Mouse (Mus musculus): Measurements from ENCODE around the gene Sestd1.

The Sestd1 gene

GRCm38 (mm10) chr2:77171444-77172240 lies 108.8 kb downstream of the Sestd1 start:
- no peak for DNase-seq

GRCm38 (mm10) chr2:77170633-77171105 lies 109.7 kb downstream of the Sestd1 start, which contains the start of gene Ccdc141:
Gene Ccdc141, minus strand, starts transcription at chr2:77170636.
- no peak for DNase-seq

DNA sequence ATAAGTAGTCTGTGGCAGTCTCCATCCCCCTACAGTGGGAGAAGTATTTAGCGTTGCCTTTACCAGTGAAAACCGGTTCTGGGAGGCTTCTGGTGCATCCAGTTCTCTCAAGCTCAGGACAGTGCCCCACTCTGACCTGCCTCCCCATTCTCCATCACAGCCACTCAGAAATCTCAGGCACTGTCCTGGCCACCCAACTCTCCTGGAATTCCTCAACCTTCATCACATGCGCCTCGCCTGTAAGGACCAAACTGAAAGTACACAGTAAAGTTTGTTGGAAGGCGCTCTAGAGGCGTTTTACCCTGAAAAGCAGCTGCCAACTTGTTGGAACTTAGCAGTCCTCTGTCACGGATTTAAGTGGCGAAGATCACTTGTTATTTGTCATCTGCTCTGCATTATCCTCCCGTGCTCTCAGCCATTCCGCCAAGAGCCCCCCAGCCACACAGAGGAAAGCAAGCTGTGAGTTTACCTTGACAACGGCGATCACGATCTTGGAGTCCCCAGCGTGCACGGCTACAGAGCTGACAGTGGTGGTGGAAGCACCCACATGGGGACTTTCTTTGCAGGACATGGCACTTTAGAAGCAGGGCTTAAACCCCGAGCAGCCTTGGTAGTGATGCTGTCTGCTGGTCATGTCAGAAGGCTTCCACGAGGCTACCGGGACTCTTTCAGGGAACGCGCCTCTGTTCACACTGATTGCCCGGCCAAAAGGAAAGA lies 110.3 kb downstream of the Sestd1 start:
- no peak for DNase-seq

DNA sequence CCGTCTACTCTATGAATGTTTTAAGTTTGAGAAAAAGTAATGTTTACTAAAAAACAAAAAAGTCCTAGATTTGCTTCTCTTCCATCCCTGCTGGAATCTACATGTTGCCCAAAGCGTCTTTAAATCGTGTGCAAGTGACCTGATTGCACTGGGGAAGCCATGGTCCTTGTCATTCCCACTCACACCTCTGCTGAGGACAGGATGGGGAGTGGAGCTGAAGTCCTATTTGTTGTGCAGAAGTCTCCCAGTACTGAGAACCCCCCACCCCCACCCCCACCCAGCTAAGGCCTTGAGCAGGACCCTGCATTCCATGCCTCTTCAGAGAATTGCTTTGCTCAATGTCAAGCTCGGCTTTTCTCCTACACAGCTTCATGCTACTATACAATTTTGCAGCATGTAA lies 111.2 kb downstream of the Sestd1 start:
- no peak for DNase-seq

DNA sequence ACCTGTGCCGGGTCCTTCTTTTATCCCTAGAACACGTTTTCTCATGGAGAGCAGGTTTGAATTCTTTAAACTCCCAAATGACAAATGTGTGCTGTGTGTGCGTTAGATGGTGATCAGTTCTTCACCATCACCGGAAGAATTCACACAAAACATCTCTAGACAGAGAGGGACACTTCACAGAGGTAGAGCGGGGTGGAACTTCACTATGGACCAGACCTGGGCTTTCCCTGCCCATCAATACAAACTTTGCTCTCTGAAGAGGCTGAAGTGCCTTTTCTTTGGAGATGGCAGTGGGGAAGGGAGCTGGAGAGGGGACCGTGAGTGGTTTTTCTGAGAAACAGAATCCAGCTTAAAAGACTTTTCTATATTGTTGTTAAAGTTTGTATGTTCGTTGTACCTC lies 111.6 kb downstream of the Sestd1 start:
- no peak for DNase-seq

DNA sequence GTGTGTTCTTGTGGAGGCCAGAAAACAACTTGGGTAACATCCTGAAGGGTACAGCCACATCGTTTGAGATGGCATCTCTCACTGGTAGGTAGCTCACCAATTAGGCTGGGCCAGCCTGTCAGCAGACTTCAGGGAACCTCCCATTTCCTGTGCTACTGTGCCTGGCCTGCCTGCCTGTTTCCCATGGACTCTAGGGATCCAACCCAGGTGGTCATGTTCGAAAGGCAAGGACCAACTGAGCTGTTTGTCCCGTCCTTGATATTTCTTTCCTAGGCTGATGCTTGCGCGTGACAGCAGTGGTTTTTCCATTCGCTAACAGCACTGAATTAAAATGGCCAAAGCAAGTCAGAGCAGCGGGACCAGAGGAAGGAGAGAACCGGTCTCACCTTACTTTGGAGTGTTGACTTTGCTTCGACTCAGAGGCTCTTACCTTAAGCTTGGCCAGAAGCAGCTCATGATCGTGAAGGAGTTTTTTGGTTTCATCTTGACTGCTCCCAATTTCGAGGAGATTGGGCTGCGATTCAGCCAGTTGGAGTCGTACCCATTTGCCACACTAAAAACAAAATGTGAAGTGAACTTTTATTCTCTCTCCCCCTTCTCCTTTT lies 112.2 kb downstream of the Sestd1 start:
- DNase-seq = no peak

DNA sequence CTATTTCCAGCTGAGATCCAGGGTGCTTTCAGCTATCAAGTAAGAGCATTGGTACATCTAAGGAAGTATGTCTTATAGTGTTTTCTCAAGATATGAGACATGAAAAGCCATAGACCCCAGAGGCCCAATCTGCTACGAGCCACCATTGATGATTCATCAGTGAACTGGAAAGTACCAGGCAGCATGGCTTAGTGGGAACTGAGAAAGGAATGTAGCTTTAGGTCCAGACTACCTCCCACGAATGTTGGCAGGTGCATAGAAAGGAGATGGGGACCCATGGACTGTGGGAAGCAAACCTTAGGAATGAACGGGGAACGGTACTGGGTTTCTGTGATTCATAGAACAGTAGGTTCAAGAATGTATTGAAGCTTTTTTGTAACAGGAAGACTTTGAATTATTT lies 114.0 kb downstream of the Sestd1 start:
- no peak for DNase-seq

- no peak for DNase-seq
Observed at GRCm38 (mm10) chr2:77164662-77165061, 115.7 kb downstream of the Sestd1 start.

DNA sequence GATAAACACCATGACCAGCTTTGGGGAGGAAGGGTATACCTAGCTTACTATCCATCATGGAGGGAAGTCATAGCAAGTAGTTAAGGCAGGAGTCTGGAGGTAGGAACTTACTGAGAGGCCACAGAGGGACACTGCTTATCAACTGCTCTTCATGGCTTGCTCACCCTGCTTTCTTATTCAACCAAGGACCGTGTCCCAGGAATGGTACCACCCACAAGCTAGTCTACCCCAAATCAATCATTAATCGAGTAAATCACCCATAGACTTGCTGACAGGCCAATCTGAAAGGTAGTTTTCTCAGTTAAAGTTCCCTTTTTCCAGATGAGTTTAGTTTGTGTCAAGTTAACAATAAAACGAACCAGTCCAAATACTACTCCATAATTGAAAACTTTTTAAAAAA lies 117.0 kb downstream of the Sestd1 start:
- no peak for DNase-seq

DNA sequence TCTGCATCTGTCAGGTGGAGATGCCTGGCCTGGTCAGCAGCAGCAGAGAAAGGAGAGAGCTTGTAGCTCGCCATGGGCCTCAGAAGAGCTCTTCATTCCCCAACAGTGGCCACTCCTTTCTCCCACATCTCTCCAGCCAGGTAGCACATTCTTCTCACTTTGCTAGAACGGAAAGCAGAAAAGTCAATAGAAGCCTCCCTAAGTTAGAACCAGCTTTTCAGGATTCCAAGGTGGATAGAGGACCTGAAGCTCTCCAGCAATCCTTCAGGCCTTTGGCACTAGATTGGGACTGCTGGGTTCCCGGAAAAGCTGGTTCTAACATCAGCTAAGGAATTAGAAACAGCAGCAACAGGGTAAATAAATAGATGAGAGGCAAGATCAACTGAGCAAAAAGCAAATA lies 118.3 kb downstream of the Sestd1 start:
- no peak for DNase-seq

DNA sequence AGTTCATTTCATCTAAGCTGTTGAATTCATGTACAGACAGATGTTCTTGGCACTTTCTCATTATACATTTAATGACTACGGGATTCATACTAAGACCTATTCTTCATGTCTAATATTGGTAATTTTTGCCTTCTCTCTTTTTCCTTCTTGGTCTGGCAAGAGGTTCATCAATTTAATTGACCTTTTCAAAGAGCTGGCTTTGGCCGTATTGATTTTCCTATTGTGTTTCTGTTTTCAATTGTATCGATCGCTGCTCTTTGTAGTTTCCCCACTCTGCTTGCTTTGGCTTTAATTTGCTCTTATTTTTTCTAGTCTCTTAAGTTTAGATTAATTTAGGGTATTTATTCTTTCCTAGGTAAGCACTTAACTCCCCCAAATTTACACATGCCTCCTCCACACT lies 122.8 kb downstream of the Sestd1 start:
- no peak for DNase-seq

DNA sequence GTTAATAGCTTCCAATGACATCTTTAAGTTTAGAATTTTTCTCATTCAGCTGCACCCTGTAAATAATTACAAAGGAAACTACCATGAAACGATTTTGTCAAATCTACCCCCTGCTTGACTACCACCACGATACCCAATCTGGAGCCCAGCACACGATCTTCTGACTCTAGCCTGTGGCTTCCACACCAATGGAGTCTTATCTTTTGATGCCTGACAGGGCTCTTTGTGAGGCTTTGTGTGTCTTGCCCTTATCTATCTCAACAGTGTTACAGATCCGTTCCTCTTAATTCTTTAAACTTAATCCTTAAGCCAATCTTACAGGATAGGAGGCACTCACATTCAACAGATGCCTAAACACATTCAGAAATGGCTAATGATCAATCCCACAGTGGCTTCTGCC lies 126.3 kb downstream of the Sestd1 start:
- no peak for DNase-seq

GRCm38 (mm10) chr2:77151255-77151654 lies 129.1 kb downstream of the Sestd1 start:
- no peak for DNase-seq

DNA sequence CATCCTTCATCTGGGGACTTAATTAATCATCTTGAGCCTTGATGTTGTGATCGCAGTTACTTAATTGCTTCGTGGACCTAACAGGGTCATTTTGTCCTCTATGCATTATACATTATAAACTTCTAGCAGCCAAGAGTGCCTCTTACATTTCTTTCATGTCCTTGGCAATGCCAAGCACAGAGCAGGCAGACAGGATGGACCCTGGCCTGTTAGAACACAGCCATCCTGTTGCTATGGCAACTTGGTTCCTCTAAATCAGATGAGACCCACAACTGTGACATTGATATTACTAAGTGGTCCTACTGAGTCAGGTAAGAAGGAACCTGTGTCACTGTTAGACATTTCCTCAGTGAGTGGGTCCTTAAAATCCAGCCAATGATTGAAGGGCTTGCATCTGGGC lies 130.8 kb downstream of the Sestd1 start:
- DNase-seq = no peak

GRCm38 (mm10) chr2:77148215-77148614 lies 132.2 kb downstream of the Sestd1 start:
- no peak for DNase-seq

DNA sequence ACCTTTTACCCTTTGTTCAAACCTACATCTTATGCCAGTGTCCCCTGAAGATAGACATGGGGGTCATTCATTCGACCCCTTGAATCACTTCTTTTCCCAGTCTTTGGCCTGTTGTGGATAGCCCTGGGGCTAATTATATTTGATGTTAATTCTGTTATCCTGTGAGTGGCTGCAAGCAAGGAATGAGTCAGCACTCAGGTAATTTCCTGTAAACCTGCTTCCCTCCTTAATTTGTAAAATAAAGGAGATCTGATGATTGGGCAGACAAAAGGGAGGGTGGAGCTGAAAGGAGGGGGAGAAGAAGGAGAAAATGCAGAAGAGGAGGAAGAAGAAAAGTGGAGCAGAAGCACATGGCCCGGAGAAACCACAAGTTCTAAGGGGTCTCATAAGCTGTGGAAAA lies 133.4 kb downstream of the Sestd1 start:
- no peak for DNase-seq

DNA sequence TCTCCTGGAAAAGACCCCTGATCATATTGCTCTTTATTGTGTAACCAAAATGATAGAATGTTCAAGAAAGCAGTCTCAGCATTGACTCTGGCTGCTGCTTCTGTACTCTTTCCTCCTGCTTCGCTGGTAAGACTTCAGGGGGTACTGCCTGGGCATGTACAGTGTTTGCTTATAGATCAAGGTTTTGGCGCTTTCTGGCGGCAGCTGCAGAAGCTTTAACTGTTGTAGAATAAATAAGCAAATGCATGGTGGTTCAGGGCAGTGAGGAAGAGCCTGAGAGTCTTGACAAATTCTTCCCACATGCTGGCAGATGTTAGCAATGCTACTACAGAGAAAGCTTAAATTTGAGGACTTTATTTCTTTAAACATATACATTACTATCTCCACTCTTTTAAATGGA lies 134.1 kb downstream of the Sestd1 start:
- DNase-seq = no peak

- no peak for DNase-seq
Observed at GRCm38 (mm10) chr2:77143536-77143935, 136.9 kb downstream of the Sestd1 start.

DNA sequence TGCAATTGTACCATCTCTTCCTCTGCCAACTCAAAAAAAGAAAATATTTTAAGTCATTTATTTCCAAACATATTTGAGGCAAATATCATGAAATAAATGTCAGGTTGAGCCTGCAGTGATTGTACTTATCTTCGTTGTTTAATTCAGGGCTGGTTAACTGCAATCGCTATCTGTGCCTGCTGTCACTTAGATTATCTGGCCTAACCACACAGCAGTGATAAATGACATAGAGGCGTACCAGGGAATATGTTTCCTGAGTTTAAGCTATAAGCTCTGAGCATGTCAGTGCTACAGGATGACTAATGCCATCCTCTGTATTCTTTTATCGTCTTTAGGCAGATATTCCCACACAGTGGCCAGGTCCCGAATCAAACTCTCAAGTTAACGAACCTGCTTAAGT lies 141.5 kb downstream of the Sestd1 start:
- no peak for DNase-seq

DNA sequence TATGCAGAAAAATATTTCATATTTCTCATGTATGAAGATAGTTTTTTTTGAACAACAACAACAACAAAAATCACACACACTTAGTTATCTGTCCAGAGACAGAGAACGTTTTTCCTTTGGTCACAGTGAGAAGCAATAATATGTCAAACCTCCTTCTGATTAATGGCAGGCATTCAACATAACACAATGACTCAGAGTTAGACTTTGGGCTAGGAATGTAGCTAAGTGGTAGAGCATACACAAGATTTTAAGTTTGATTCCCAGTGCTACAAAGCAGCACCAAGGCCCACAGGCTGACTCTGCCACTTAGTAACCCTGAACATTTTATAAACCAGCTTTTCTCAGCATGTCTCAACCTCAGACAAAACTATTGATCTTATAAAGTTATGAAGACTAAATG lies 145.5 kb downstream of the Sestd1 start:
- DNase-seq = no peak

- DNase-seq = no peak
Observed at GRCm38 (mm10) chr2:77133407-77133806, 147.0 kb downstream of the Sestd1 start.
